Comparison of ENCODE assay signal across 13 mouse cellular contexts in genomic region chr11:102611317-102611705, GRCm38 (mm10). TPM values are rescaled to one million over a fixed set of nuclear protein-coding genes. Genes with fewer than 3 reads are reported as not detected.
DNase-seq lines count a peak whose midpoint lies in the region; ATAC-seq and TF ChIP-seq lines count a peak whose summit lies in the region.
"Had no signal": no experiment of that assay in that cellular context is flagged by ENCODE, and none has a peak within 500 bp of the region (broad histone marks: within the 10 kb centered on the region; RNA-seq: fewer than 3 reads in every experiment).

No protein-coding gene starts in this region.

- no peaks in the 10 kb centered on the region; the same call in 1 of the 2 replicates for H3K36me3 ChIP-seq in intestine, embryonic 14.5 days (ENCODE audit: control insufficient read depth, insufficient read depth, low read length)
- H3K36me3 ChIP-seq in intestine, postnatal 0 days (ENCODE audit: control insufficient read depth, insufficient read depth): no peaks in the 10 kb centered on the region
- H3K36me3 ChIP-seq in neural tube, embryonic 12.5 days: no peaks in the 10 kb centered on the region
- no peaks in the 10 kb centered on the region for H3K36me3 ChIP-seq in neural tube, embryonic 15.5 days
- H3K36me3 ChIP-seq in stomach, embryonic 16.5 days (ENCODE audit: control insufficient read depth, insufficient read depth, low read length): no peaks in the 10 kb centered on the region

- no peak overlapping the region for H3K4me2 ChIP-seq in intestine, embryonic 14.5 days (ENCODE audit: low read length)
- no peak overlapping the region for H3K4me2 ChIP-seq in intestine, postnatal 0 days (replicated peaks; ENCODE audit: low read depth)
- H3K4me2 ChIP-seq in neural tube, embryonic 12.5 days (replicated peaks): peak overlapping the region; percentile 16; the same call in 1 of the 2 replicates
- H3K4me2 ChIP-seq in neural tube, embryonic 15.5 days: no peak overlapping the region
- 0 out of 2 replicates have a peak overlapping the region, but pooled peaks have one; percentile 16 for H3K4me2 ChIP-seq in stomach, embryonic 16.5 days (ENCODE audit: low read depth, low read length)

- H3K4me1 ChIP-seq in intestine, embryonic 14.5 days (replicated peaks; ENCODE audit: control insufficient read depth, insufficient read depth, low read length): peaks cover 33% of the 10 kb centered on the region
- H3K4me1 ChIP-seq in intestine, postnatal 0 days (replicated peaks; ENCODE audit: control insufficient read depth, insufficient read depth, low read length): no peaks in the 10 kb centered on the region
- H3K4me1 ChIP-seq in neural tube, embryonic 12.5 days: peaks cover 39% of the 10 kb centered on the region
- peaks cover 32% of the 10 kb centered on the region for H3K4me1 ChIP-seq in neural tube, embryonic 15.5 days
- peaks cover 28% of the 10 kb centered on the region for H3K4me1 ChIP-seq in stomach, embryonic 16.5 days (ENCODE audit: control insufficient read depth, insufficient read depth, low read length)

- no peak for ATAC-seq in intestine, embryonic 14.5 days (replicated peaks; ENCODE audit: low FRiP score, low TSS enrichment, low read depth)
- ATAC-seq in intestine, postnatal 0 days: no peak
- ATAC-seq in neural tube, embryonic 12.5 days (ENCODE audit: low FRiP score, low read depth): no peak
- no peak for ATAC-seq in neural tube, embryonic 15.5 days (ENCODE audit: low FRiP score)
- no peak for ATAC-seq in stomach, embryonic 16.5 days (ENCODE audit: insufficient read depth, low FRiP score)
- ATAC-seq: midbrain, embryonic 16.5 days had no signal

- H3K27me3 ChIP-seq in intestine, embryonic 14.5 days (replicated peaks; ENCODE audit: control insufficient read depth, insufficient read depth, low read length): no peaks in the 10 kb centered on the region
- H3K27me3 ChIP-seq in intestine, postnatal 0 days (replicated peaks; ENCODE audit: control insufficient read depth, insufficient read depth, low read length): peaks cover 13% of the 10 kb centered on the region
- peaks cover 4% of the 10 kb centered on the region; the same call in 1 of the 2 replicates for H3K27me3 ChIP-seq in neural tube, embryonic 12.5 days (replicated peaks)
- H3K27me3 ChIP-seq in neural tube, embryonic 15.5 days (replicated peaks): no peaks in the 10 kb centered on the region
- H3K27me3 ChIP-seq in stomach, embryonic 16.5 days (ENCODE audit: control insufficient read depth, insufficient read depth, low read length): no peaks in the 10 kb centered on the region

- no peak overlapping the region for H3K9ac ChIP-seq in intestine, embryonic 14.5 days (ENCODE audit: low read length)
- no peak overlapping the region for H3K9ac ChIP-seq in intestine, postnatal 0 days (ENCODE audit: low read depth, low read length)
- H3K9ac ChIP-seq in neural tube, embryonic 12.5 days: no peak overlapping the region
- H3K9ac ChIP-seq in neural tube, embryonic 15.5 days (replicated peaks): no peak overlapping the region
- 0 out of 2 replicates have a peak overlapping the region, but pooled peaks have one; percentile 53 for H3K9ac ChIP-seq in stomach, embryonic 16.5 days (ENCODE audit: low read length)

- H3K27ac ChIP-seq in intestine, embryonic 14.5 days (ENCODE audit: low read depth): peak overlapping the region; percentile 54; the same call in 1 of the 2 replicates
- H3K27ac ChIP-seq in intestine, postnatal 0 days (ENCODE audit: low read depth, low read length): no peak overlapping the region
- peak overlapping the region; percentile 12; the same call in 1 of the 2 replicates for H3K27ac ChIP-seq in neural tube, embryonic 12.5 days
- no peak overlapping the region for H3K27ac ChIP-seq in neural tube, embryonic 15.5 days (replicated peaks)
- peak overlapping the region; percentile 65; the same call in 1 of the 2 replicates for H3K27ac ChIP-seq in stomach, embryonic 16.5 days (ENCODE audit: low read length)

- no peaks in the 10 kb centered on the region for H3K9me3 ChIP-seq in intestine, embryonic 14.5 days (ENCODE audit: control insufficient read depth, low read length)
- no peaks in the 10 kb centered on the region for H3K9me3 ChIP-seq in intestine, postnatal 0 days (ENCODE audit: control insufficient read depth)
- H3K9me3 ChIP-seq in neural tube, embryonic 12.5 days: no peaks in the 10 kb centered on the region
- H3K9me3 ChIP-seq in neural tube, embryonic 15.5 days (replicated peaks): no peaks in the 10 kb centered on the region
- H3K9me3 ChIP-seq in stomach, embryonic 16.5 days (replicated peaks; ENCODE audit: control insufficient read depth, low read length): no peaks in the 10 kb centered on the region

- H3K4me3 ChIP-seq in intestine, embryonic 14.5 days (ENCODE audit: low read depth, low read length): no peak overlapping the region
- H3K4me3 ChIP-seq in intestine, postnatal 0 days (ENCODE audit: low read depth, low read length): no peak overlapping the region
- H3K4me3 ChIP-seq in neural tube, embryonic 12.5 days: no peak overlapping the region
- no peak overlapping the region for H3K4me3 ChIP-seq in neural tube, embryonic 15.5 days (replicated peaks)
- H3K4me3 ChIP-seq in stomach, embryonic 16.5 days (replicated peaks; ENCODE audit: low read length): no peak overlapping the region

- DNase-seq in embryo, embryonic 11 days: peak; percentile 29
- DNase-seq in embryo, embryonic 9.5 days (ENCODE audit: extremely low spot score): no peak
- no peak for DNase-seq in intestine, embryonic 14.5 days (ENCODE audit: low spot score)
- DNase-seq in ovary, postnatal 10 days (ENCODE audit: low spot score): no peak
- DNase-seq: cerebellum, postnatal 14 days; thymus, postnatal 14 days had no signal

- 25% methylated on average over 6 of the region's 6 CpGs for WGBS in intestine, embryonic 14.5 days
- WGBS in intestine, postnatal 0 days: 33% methylated on average over 6 of the region's 6 CpGs
- WGBS in neural tube, embryonic 12.5 days: 16% methylated on average over 6 of the region's 6 CpGs
- 15% methylated on average over 6 of the region's 6 CpGs for WGBS in neural tube, embryonic 15.5 days
- WGBS in stomach, embryonic 16.5 days: 18% methylated on average over 6 of the region's 6 CpGs

- no peak for TF ChIP-seq CTCF in intestine, postnatal 0 days (IDR thresholded peaks at IDR 0.05; ENCODE audit: low read depth)

RNA-seq across cellular contexts. Expression of gene Fzd2, which starts 7.1 kb away (rescaled TPM):
- 20.4 and 21.9 TPM in 2 replicates for polyA plus RNA-seq in intestine, embryonic 14.5 days (2014; fragmentation: Nextera tagmentation; extraction: Ambion mirVana)
- polyA plus RNA-seq in intestine, postnatal 0 days (2015; fragmentation: Nextera tagmentation; extraction: Ambion mirVana): 6.0 and 6.2 TPM in 2 replicates
- 38.2 and 44.0 TPM in 2 replicates for polyA plus RNA-seq in neural tube, embryonic 12.5 days (2016; fragmentation: Nextera tagmentation; extraction: Ambion mirVana)
- polyA plus RNA-seq in neural tube, embryonic 15.5 days (2015; fragmentation: Nextera tagmentation; extraction: Ambion mirVana): 8.0 and 10.8 TPM in 2 replicates
- 12.2 and 15.4 TPM in 2 replicates for polyA plus RNA-seq in stomach, embryonic 16.5 days (2015; fragmentation: Nextera tagmentation; extraction: Ambion mirVana)

RNA-seq across cellular contexts. Expression of gene Gm11627, which starts 32.0 kb away (rescaled TPM):
- 13.5 and 15.7 TPM in 2 replicates for polyA plus RNA-seq in intestine, embryonic 14.5 days (2014; fragmentation: Nextera tagmentation; extraction: Ambion mirVana)
- polyA plus RNA-seq in intestine, postnatal 0 days (2015; fragmentation: Nextera tagmentation; extraction: Ambion mirVana): 11.2 and 12.7 TPM in 2 replicates
- 5.7 and 7.3 TPM in 2 replicates for polyA plus RNA-seq in neural tube, embryonic 12.5 days (2016; fragmentation: Nextera tagmentation; extraction: Ambion mirVana)
- polyA plus RNA-seq in neural tube, embryonic 15.5 days (2015; fragmentation: Nextera tagmentation; extraction: Ambion mirVana): 6.6 and 7.1 TPM in 2 replicates
- 21.0 and 22.0 TPM in 2 replicates for polyA plus RNA-seq in stomach, embryonic 16.5 days (2015; fragmentation: Nextera tagmentation; extraction: Ambion mirVana)
- polyA plus RNA-seq: spleen, adult 2 months had no signal

RNA-seq across cellular contexts. Expression of gene Meioc, which starts 52.2 kb away (rescaled TPM):
- 0.31 and 1.3 TPM in 2 replicates for polyA plus RNA-seq in intestine, embryonic 14.5 days (2014; fragmentation: Nextera tagmentation; extraction: Ambion mirVana)
- polyA plus RNA-seq in intestine, postnatal 0 days (2015; fragmentation: Nextera tagmentation; extraction: Ambion mirVana): 0.09 and 0.14 TPM in 2 replicates
- 0.58 and 0.60 TPM in 2 replicates for polyA plus RNA-seq in neural tube, embryonic 12.5 days (2016; fragmentation: Nextera tagmentation; extraction: Ambion mirVana)
- 0.19 and 0.27 TPM in 2 replicates for polyA plus RNA-seq in neural tube, embryonic 15.5 days (2015; fragmentation: Nextera tagmentation; extraction: Ambion mirVana)
- 0.40 and 0.79 TPM in 2 replicates for polyA plus RNA-seq in stomach, embryonic 16.5 days (2015; fragmentation: Nextera tagmentation; extraction: Ambion mirVana)
- polyA plus RNA-seq: gonadal fat pad, adult 2 months; spleen, adult 2 months had no signal

RNA-seq across cellular contexts. Expression of gene Gpatch8, which starts 55.1 kb away (rescaled TPM):
- 40.1 and 49.6 TPM in 2 replicates for polyA plus RNA-seq in intestine, embryonic 14.5 days (2014; fragmentation: Nextera tagmentation; extraction: Ambion mirVana)
- polyA plus RNA-seq in intestine, postnatal 0 days (2015; fragmentation: Nextera tagmentation; extraction: Ambion mirVana): 18.9 and 22.3 TPM in 2 replicates
- 69.0 and 71.0 TPM in 2 replicates for polyA plus RNA-seq in neural tube, embryonic 12.5 days (2016; fragmentation: Nextera tagmentation; extraction: Ambion mirVana)
- 68.2 and 71.6 TPM in 2 replicates for polyA plus RNA-seq in neural tube, embryonic 15.5 days (2015; fragmentation: Nextera tagmentation; extraction: Ambion mirVana)
- 34.9 and 47.0 TPM in 2 replicates for polyA plus RNA-seq in stomach, embryonic 16.5 days (2015; fragmentation: Nextera tagmentation; extraction: Ambion mirVana)

Comparison
In these comparisons a context has a peak if more than half of its experiments do, and no peak if none do; other contexts are left out.
1. H3K27ac ChIP-seq: peak in intestine, embryonic 14.5 days (single experiment), neural tube, embryonic 12.5 days (single experiment) and stomach, embryonic 16.5 days (single experiment); none in intestine, postnatal 0 days (single experiment) and neural tube, embryonic 15.5 days (single experiment).
2. H3K4me2 ChIP-seq: peak in neural tube, embryonic 12.5 days (single experiment) and stomach, embryonic 16.5 days (single experiment); none in intestine, embryonic 14.5 days (single experiment), intestine, postnatal 0 days (single experiment) and neural tube, embryonic 15.5 days (single experiment).